Mouse (Mus musculus) spleen, postnatal 36 days (tissue): ENCODE measurements at regions not wholly inside any gene's neighbourhood (a gene's known extent, or its start where the extent isn't known, plus 50 kb on each side); places are given as distances from the start of the nearest gene placed in this dataset.

ENCODE experiments used
- DNase-seq, 2 experiments: peaks; one replicate each; pipeline ENCODE4 v3.0.0; 2022; ENCODE audit warnings: low spot score in 2 of 2, mixed read lengths in 1 of 2

GRCm38 (mm10) chr14:100352961-100353452 is 68.5 kb upstream of the Klf12 start:
- DNase-seq, result no peak

- DNase-seq, result no peak
Observed at GRCm38 (mm10) chr14:100351004-100351403, 66.5 kb upstream of the Klf12 start.

- no peak for DNase-seq
Observed at GRCm38 (mm10) chr14:100350021-100350790, 65.7 kb upstream of the Klf12 start.

- no peak for DNase-seq
Observed at GRCm38 (mm10) chr14:100348336-100349164, 64.1 kb upstream of the Klf12 start.

DNA sequence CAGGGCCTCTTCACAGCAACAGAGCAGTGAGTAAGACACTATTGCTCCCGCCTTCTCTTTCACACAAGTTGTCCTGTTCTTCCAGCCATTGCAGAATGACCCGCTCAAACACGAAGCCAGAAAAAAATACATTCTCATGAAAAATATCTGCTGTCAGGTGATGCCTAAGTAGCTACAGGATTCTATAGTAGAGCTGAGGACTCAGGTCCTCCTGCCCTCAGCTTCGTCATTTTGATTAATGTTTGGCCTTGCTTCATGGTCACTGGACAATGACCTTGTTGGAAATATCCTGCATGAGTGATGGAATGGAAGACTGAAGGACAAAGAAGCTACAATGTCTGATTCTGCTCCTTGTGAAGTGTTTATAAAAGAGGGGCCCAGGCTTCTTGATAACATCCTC is 52.4 kb upstream of the Klf12 start:
- no peak for DNase-seq
